Mouse (Mus musculus) right cerebral cortex, postnatal 14 days (tissue): ENCODE data around the gene Ipp.
A peak's percentile ranks its signal among the peaks of the same experiment; 100 is the strongest.

Experiments used
- DNase-seq: peaks from one replicate; pipeline ENCODE4 v3.0.0; 2022

The Ipp gene

DNA sequence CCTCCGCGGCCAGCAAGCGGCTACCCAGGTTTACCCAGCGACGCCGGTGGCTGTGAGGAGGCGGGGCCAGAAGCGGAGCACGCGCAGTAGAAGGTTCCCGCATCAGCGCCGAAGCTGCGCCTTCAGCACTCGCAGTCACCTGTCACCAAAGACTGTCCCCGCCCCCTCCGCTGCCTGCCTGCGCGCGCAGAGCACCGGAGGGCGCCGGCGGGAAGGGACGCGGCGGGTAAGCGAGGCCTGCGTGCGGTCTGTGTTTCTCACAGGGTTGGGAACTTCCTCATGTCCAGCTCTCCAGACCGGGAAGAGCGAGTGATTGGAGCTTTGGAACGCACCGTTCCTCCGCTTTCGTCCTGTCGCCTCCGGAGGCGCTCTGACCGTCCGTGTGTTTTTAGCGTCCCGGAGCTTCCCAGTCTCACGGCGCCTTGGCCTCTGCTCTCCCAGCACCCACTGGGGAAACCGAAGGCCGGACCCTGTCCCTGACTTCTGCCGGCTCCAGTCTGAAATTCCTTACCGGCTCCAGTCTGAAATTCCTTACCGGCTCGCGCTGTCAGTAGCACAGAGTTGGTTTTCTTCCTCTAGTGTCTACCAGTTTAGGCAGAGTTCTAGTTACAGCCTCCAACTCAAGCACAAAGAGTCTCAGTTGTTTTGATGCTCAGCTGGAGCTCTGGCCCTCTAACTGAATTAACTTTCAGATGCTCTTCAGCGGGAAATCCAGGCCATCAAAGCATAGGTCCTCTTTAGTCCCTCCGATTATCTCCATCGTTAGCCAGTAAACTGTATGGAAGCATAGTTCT lies at the start of gene Ipp:
Gene Ipp, plus strand, starts transcription at position 125 of the 794 bp plus-strand sequence.
- DNase-seq, result peak; percentile 97

DNA sequence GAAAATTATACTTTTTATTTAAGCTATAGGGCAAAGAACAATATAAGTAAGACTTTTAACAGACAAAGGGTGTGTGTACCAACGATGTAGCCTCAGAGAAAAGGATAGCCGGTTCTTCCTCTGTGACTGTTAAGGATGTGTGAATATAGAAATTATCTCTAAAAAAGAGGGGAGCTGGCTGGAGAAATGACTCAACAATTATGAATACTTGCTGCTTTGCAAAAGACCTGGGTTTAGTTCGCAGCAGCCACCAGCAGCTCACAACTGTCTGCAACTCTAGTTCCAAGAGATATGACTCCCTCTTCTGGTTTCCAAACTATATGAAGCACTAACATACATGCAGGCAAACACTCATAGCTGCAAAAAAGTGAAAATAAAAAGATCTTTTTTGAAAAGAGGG lies 45.4 kb upstream of the Ipp start:
- DNase-seq, result no peak

DNA sequence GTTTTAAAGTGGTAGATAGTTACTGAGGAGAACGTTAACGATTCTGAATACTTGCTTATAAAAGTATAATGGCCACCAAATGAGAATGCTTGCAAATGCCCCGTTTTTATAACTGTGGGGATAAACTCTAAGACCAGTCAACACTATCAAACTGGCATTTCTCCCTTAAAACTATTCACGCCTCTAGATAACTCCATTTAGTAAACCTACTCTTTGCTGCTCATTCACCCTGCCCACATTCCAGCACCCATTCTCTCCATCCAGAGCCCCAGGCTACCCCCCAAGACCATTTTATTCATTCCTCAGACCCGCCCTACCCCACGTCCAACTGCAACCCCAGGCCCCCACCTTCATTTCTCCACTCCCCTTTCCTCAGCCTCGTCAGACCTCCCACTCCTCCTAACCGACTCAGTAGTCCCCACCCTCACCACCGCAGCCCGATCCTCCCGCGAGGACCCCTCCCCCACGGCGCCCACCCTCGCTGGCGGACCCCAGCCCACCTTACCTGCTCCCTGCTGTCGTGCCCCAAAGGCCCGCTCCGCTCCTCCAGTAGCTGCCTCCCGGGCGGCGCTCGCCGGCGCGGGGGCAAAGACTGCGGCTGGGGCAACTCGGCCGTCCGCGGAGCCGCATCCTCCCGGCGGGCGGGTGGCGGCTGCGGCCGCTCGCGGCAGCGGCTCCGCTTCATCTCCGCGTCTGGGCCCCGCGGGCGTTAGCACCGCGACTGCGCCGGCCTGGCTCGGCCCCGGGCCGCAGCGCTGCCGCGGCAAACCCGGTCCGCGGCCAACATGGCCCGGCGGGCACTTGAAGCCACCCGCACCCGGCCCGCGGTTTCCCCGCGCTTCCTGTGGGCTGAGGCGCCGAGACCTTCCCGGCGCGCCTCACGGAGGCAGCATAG lies 43.9 kb upstream of the Ipp start:
- DNase-seq, result peak; percentile 26

DNA sequence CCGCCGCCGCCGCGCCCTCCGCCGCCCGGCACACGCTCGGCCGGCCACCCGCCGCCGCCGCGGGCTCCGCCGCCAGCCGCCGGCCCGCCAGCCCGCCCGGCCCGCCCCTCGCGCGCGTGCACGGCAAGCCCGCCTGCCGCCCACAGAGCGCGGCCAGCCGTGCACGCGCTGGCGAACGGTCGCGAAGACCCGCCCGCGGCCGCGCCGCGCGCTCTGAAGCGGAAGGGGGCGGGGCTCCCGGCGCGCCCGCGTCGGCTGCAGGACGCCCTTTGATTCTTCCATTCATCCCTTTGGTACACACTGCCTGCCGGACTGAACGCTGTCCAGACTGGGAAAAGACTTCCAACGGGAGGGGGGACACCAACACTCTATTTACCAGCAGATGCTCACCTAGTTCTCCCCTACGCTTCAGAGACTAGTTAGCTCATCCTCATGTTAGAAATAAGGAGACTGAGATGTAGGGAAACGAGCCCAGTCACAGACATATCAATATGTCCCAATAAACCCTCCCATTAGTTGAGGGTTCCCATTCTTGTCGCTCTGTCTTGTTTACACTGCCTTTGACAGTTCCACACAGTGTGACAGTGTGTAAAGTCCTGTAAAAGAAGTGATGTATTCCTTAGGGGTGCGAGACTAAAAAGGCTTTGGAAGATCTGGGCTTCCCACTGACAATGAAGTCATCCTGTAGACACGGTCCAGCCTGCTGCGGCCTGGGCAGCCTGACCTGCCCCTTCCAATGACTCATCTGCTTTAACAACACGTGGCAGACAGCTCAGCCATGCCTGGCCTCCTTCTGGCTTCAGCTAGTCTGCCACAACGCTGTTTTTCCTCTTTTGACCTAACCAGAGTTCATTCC lies 43.0 kb upstream of the Ipp start, which contains the start of gene Mast2:
Gene Mast2, minus strand, starts transcription at position 58 of the 856 bp plus-strand sequence.
- peak; percentile 78 for DNase-seq

DNA sequence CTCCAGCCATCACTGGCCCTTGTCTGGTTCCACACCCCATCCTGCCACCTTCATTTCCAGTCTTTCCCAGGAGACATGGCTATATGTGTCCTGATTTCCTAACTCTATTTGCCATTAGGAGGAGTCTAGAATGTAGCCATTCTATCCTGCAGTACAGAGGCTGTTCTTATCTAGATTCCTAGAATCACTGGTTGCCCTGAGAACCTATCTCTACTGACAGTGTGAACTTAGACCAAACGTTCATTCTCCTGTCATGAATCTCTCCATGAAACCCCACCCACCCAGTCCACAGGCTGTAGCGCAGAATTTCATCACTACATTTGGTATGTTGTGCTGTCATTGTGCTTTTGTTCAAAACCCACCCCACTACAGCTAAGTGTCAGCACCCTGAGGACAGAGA lies 26.0 kb upstream of the Ipp start:
- DNase-seq, result no peak

DNA sequence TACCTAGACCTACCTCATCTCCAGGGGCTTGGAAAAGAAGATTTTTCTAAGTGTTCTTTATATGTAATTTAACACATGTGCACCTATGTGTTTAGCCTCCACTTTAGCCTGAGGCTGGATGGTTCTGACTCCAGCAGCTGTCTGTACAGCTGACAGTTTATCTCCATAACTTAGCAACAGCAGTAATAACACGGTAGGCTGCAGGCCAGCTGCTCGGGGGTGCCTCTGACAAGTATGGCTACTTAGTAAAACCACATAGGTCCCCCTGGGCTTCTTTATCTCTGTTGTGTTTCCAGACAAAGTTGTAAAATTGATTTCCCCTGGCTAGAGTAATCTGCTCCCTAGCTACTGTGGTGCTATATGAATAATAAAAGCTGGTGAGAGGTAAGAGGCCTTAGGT lies 23.9 kb upstream of the Ipp start:
- no peak for DNase-seq

DNA sequence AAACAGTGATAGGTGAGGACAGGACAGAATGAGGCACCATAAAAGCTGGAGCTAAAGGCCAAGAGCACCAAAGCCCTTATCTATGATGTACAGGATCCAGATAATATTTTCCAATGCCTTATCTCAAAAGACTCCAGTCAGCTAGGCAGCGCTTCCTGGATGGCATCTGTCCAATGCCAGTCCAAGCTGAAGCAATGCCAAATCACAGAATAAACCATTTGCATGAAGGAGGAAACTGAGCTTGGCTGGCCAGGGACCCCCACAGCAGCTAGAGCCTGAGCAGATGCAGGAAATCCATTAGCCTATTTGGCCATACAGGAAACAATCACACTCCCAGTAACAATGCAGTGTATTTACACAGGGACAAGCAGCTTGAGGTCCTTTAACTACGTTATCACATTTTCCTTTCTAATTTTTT lies 16.2 kb upstream of the Ipp start:
- DNase-seq, result no peak

DNA sequence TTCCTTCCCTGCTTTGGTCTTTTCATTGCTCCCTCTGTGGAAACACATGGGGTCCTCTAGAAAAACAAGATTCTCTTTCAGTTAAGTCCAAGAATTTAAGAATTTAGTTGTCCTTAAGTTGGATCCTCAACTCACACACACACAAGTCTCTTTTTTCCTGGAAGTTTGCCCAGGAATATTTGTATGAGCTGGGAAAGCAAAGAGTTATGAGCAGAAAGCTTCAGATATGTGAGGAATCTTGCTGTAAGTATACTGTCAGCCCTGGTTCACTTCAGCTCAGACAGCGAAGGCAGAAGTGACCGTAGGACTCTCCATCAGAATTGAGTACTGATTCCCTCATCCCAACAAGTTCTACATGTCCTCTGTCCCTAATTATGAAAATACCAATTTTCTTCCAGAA lies 15.5 kb upstream of the Ipp start:
- DNase-seq, result no peak

DNA sequence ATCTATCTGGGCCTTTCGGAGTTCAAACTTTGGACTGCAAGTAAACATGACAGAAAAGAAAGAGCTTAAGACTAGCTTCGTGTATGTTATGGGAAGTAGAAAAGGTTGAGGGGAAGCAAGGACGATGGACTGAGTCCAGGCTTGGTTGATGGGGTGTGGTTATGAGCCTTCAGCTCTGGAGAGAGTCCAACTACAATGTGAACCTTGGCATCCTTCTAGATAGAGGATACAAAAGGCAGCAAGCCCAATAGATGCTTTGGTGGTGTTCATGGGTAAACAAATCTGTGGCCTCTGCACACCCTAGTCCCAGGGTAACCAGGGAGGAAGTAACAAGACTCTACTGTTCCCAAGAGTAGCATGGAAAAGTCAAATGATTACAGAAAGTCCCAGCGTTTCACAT lies 14.9 kb upstream of the Ipp start:
- no peak for DNase-seq

DNA sequence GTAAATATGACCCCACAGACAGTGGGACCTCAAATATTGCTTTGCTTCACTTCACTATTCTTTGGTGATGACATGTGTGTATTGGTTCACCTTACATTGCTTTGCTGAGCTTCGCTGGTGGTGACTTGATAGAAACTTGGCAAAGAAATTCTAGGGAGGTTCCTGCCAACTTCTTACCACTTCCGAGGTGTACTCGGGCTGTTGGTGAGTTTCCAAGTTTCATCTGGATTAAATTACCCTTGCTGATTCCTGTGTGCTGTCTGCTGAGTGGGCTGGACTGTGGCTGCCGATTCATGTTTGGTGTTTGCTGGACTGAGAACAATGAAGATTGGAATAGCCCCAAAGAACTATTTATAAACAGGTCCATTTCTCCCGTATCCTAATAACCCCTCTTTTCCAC lies 13.7 kb upstream of the Ipp start:
- DNase-seq, result no peak

DNA sequence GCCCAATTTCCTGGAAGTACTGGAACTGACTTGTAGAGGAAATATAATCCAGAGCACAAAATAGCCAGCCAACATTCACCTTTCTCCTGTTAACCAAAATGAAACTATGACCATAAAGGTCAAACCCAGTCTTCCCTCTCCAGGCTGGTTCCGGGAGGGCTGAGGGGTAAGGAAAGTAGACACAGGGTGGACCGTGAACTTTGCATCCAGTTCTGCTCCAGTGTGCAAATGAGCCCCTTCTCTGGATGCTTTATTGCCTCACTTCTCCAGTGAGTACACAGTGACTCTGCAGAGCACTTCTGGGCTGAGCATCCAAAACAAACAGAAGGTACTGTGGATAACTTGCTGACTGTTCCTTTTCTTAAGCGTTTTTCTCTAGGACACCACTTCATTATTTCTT lies 7.4 kb upstream of the Ipp start:
- no peak for DNase-seq

DNA sequence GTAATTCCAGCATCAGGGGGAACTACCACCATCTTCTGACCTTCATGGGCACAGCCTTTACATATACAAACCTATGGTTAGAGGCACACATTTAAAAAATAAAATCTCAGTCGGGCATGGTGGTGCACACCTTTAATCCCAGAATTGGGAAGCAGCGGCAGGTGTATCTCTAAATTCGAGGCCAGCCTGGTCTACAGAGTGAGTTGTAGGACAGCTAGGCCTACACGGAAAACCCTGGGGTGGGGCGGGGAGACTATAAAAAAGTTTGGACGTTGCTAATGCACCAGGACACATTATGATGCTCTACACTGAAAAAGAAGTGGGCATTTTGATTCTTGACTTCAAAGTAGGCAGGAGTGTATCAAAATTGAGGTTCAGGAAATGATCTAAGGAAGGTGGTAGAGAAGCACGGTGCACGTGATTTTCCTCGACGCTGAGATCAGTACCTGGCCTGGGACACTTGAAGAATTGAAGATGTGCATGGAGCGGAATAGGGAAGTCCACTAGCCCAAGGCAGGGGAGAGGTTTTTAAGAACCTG lies 394 bp upstream of the Ipp start:
- no peak for DNase-seq

DNA sequence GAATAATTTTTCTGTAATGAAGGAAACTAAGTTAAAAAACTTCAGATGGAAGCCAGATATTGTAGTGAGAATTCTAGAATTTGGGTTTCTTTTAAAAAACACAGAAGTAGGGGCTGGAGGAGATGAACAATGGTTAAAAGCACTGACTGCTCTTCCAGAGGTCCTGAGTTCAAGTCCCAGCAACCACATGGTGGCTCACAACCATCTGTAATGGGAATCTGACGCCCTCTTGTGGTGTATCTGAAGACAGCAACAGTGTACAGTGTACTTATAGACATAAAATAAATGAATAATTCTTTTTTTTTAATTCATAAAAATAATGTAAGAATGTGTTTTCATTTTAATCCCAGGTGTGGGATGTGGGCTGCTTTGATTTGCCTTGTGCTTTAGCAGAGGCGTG lies 23.8 kb downstream of the Ipp start:
- DNase-seq, result no peak

DNA sequence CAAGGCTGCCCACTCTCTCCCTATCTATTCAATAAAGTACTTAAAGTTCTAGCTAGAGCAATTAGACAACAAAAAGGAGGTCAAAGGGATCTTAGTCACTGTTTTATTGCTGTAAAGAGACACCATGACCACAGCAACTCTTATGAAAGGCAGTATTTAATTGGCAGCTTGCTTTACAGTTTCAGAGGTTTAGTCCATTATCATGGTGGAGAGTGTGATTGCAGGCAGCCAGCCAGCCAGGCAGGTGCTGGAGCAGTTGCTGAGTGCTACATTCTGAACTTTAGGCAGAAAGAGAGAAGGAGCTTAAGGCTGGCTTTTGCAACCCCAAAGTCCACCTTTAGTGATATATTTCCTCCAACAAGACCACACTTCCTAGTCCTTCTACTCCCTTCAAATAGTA lies 29.0 kb downstream of the Ipp start:
- DNase-seq, result no peak

DNA sequence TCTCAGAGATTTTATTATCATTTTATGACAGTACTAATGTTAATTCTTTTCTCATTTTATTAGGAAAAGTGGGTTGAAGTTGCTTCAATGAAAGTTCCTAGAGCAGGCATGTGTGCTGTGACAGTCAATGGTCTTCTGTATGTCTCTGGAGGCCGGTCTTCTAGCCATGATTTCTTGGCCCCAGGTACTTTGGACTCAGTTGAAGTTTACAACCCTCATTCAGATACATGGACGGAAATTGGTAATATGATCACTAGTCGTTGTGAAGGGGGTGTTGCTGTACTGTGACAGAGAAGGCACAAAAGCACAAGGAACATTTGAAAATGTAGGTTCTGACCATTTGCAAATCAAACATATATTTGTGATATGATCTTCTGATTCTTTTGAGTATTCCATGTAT lies 30.4 kb downstream of the Ipp start:
- DNase-seq, result no peak

DNA sequence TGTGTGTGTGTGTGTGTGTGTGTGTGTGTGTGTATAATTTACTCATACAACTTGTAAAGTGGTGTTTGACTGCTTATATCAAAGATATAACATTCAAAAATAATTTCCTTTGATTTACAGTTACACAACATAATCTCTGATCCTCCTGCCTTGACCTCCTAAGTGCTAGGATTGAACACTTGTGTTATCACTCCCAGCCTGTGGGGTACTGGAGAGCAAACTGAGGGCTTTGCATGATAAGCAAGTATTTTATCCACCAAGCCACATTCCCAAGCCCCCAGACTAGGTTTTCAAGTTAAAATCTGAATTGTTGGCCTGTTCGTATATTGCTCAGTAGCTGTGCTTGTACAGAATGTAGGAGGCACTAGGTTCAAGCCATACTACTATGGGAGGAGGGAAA lies 43.1 kb downstream of the Ipp start:
- DNase-seq, result no peak

DNA sequence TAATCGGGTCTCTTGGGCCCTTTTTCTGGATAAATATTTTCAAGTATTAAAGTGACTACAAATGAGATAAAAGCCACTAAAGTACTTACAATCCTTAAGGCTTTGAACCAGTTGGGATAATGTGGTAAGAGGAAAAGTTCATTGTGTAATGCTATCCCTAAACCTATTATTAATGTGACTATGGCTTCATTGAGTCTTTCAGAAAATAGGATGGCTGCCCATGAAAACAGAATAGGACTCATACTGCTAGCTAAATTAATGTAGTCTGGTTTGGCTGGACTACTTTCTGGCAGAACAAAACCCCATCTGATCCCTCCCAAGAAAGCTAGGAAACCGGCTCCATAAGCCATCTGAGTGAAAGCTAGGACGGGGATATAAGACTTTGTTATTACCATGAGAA lies 45.7 kb downstream of the Ipp start:
- DNase-seq, result no peak

DNA sequence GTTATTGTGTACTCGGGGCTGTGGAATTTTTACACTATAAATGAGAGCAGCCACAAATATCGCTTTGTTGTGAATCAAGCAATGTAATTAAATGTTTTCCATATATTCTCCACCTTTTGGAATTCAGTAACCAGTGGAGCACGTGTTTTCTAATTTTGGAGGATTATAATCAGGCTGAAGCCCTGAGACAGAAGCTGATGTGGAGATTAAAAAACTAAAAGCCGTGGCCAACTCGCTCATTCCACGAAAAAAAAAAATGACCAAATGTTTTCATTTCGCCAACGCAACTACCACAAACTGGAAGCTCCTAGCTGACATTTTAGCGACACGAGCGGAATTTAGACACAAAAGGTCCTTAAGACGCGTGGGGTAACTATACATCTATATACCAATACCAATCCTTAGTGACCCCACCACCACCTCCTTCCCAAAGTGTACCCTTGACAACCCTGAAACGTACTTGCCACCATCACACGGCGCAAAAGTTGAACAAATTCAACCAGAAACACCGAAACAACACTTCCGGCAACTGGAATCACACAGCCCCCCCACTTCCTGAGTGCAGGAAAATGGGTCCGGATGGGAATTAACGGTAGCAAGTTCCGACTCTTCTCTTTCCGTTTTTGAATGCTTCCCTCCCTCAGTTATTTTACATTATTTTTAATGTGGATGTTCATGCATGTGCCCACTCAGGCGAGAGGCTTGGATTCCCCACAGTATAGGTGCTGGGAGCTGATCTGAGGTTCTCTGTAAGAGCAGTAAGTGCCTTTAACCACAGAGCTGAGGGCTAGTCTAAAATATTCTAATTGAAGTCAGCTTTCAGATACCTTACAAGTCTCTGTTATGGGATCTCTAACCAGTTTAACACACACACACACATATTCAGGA lies 48.3 kb downstream of the Ipp start, which contains the start of gene Tmem69:
Gene Tmem69, minus strand, starts transcription at position 524 of the 888 bp plus-strand sequence.
- DNase-seq, result peak; percentile 67

DNA sequence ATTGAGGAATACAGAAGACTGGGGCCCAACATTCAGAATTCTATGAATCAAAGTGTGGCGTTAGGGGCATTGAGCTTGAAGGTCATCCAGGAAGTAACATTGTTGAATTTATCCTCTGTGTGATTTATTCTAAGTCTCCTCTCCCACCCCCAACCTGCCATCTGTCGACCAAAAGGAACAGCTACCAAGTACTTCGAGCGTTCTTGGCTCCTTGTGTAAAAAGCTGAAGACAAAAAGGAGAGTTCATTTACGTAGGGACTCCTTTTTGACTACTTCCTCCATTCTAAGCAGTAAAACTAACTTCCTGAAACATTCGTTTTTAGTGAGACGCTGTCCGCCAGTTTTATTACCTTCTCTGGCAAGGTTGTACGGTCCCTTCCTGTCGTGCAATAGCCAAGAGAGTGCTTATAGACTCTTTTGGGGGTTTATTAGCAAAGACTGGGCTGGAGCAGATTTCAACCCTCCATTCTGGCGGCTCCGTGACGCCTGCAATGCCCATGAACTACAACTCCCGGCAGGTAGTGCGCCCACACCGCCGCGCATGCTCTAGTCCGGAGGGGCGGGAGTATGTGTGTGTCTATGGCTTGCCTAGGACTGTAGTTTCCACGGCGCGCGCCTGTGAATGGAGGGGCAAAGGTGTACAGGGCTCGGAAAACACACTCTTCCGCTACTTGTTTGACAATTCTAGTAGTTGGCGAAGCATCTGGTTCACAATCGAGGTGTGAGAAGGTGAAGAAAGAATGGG lies 49.4 kb downstream of the Ipp start:
- DNase-seq, result peak; percentile 90

DNA sequence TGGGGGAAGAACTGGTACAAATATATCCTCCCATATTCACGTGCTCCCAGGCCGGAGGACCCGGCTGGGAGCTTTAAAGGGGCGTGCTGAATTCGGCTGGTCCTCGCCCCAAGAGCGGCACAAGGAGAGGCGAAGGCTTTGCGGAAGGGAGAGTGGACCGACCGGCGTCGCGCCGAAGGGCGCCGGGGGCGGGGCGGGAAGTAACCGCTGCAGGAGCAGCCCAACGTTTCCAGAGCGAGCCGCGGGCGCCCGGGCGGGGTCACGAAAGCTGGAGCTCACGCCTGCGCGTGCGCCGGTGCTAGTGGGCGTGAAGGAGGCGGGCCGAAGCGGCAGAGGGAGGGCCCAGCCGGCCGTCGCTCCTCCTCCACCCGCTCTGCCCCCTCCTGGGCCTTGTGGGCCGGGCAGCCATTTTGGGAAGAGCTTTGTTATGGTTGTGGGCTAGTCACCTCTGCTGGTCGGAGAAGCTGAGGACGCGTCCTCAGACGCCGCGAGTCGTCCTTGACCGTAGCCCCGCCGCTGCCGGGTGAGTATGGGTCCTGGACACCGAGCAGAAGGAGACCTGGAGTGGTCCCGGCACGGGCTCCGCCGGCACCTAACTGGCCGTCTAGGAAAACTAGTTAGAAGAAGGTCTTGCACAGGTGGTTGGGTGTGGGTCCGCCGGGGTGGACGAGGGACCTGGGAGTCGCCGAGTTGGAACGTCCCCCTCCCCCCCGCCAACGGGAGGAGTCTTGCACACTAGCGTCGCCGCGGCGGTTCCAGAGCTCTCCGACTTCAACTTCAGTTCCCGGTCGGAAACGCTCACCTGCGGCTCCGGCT lies 50.2 kb downstream of the Ipp start, which contains the start of gene Gpbp1l1:
Gene Gpbp1l1, plus strand, starts transcription at position 353 of the 816 bp plus-strand sequence.
- peak; percentile 97 for DNase-seq
